Mouse (Mus musculus) neural tube, embryonic 13.5 days (tissue): Measurements from ENCODE around the gene Med21. TPM values are rescaled to one million over a fixed set of nuclear protein-coding genes. Genes with fewer than 3 reads are reported as not detected.

Experiments
- ATAC-seq: fragments of 200-750 bp; cut with Nextera tagmentation; 2 replicates; pipeline ENCODE4 v1.8.0; 2017; ENCODE audit warnings: low read depth, mild to moderate bottlenecking, moderate TSS enrichment, moderate library complexity
- H3K27ac ChIP-seq: fragments of 300-500 bp; sonication (generic); replicated peaks from 2 replicates; pipeline ENCODE4 v1.5.1; 2015; ENCODE audit warnings: moderate library complexity, mild to moderate bottlenecking, inconsistent platforms
- H3K27me3 ChIP-seq: fragments of 300-500 bp; sonication (generic); 2 replicates; pipeline ENCODE4 v1.6.1; 2015; ENCODE audit warnings: mild to moderate bottlenecking, inconsistent platforms
- H3K36me3 ChIP-seq: fragments of 300-500 bp; sonication (generic); 2 replicates; pipeline ENCODE4 v1.6.1; 2015; ENCODE audit warnings: mild to moderate bottlenecking, inconsistent platforms
- H3K4me1 ChIP-seq: fragments of 300-500 bp; sonication (generic); replicated peaks from 2 replicates; pipeline ENCODE4 v1.6.1; 2015; ENCODE audit warnings: inconsistent platforms
- H3K4me2 ChIP-seq: fragments of 300-500 bp; sonication (generic); 2 replicates; pipeline ENCODE4 v1.6.1; 2015; ENCODE audit warnings: inconsistent platforms, mild to moderate bottlenecking, moderate library complexity
- H3K4me3 ChIP-seq: fragments of 300-500 bp; sonication (generic); 2 replicates; pipeline ENCODE4 v1.5.1; 2015; ENCODE audit warnings: mild to moderate bottlenecking, inconsistent platforms
- H3K9ac ChIP-seq: fragments of 300-500 bp; sonication (generic); 2 replicates; pipeline ENCODE4 v1.6.1; 2015; ENCODE audit warnings: moderate library complexity, mild to moderate bottlenecking, inconsistent platforms
- H3K9me3 ChIP-seq: fragments of 300-500 bp; sonication (generic); 2 replicates; pipeline ENCODE4 v1.6.1; 2016; ENCODE audit warnings: inconsistent platforms
- WGBS: fragments of 180-500 bp; shearing (Covaris S2); methylation state at CpG from one replicate; pipeline ENCODE4 v1.1.7; 2015; 5-methylcytosine and 5-hydroxymethylcytosine counted together
- polyA plus RNA-seq: library from polyadenylated mRNA; unstranded; fragments of >200 nt; fragmentation: Nextera tagmentation; extraction: Ambion mirVana; gene quantifications from 2 replicates; pipeline ENCODE4 v1.2.1, GENCODE M21; 2015

Gene Med21
- polyA plus RNA-seq, 1 experiment from 2014 or later = 139 TPM

- ATAC-seq = no peak
- no peak overlapping the region for H3K4me2 ChIP-seq
- WGBS = 77% methylated on average over 5 of the region's 5 CpGs
Measured at GRCm38 (mm10) chr6:146672106-146672505, 29.8 kb downstream of the Med21 start.

GRCm38 (mm10) chr6:146673696-146674095 lies 31.3 kb downstream of the Med21 start:
- Histone ChIP-seq H3K4me2 (no peak overlapping the region), H3K27me3 (no peaks in the 10 kb centered on the region), H3K9me3 (no peaks in the 10 kb centered on the region), H3K4me3 (no peak overlapping the region), H3K36me3 (no peaks in the 10 kb centered on the region), H3K27ac (no peak overlapping the region), H3K4me1 (no peaks in the 10 kb centered on the region), H3K9ac (no peak overlapping the region)
- WGBS = 76% methylated on average over 4 of the region's 4 CpGs
- no peak for ATAC-seq

More at GRCm38 (mm10) chr6:146672106-146672505, 29.8 kb downstream of the Med21 start:
- no peaks in the 10 kb centered on the region for H3K27me3 ChIP-seq
- H3K9ac ChIP-seq = no peak overlapping the region
- H3K27ac ChIP-seq = no peak overlapping the region
- H3K4me1 ChIP-seq = no peaks in the 10 kb centered on the region
- H3K9me3 ChIP-seq = no peaks in the 10 kb centered on the region
- H3K36me3 ChIP-seq = no peaks in the 10 kb centered on the region
- H3K4me3 ChIP-seq = no peak overlapping the region

GRCm38 (mm10) chr6:146674420-146674819 lies 32.1 kb downstream of the Med21 start:
- H3K9ac ChIP-seq = no peak overlapping the region
- H3K4me2 ChIP-seq = no peak overlapping the region
- no peaks in the 10 kb centered on the region for H3K4me1 ChIP-seq
- H3K36me3 ChIP-seq = no peaks in the 10 kb centered on the region
- no peaks in the 10 kb centered on the region for H3K9me3 ChIP-seq
- H3K27me3 ChIP-seq = no peaks in the 10 kb centered on the region
- 83% methylated on average over 8 of the region's 8 CpGs for WGBS
- no peak overlapping the region for H3K27ac ChIP-seq
- H3K4me3 ChIP-seq = no peak overlapping the region
- no peak for ATAC-seq

GRCm38 (mm10) chr6:146674881-146675536 lies 32.7 kb downstream of the Med21 start:
- H3K4me1 ChIP-seq = no peaks in the 10 kb centered on the region
- H3K9me3 ChIP-seq = no peaks in the 10 kb centered on the region
- H3K4me2 ChIP-seq = no peak overlapping the region
- ATAC-seq = no peak
- WGBS = 81% methylated on average over 4 of the region's 4 CpGs
- H3K9ac ChIP-seq = no peak overlapping the region
- H3K4me3 ChIP-seq = no peak overlapping the region
- no peaks in the 10 kb centered on the region for H3K36me3 ChIP-seq
- H3K27ac ChIP-seq = no peak overlapping the region
- no peaks in the 10 kb centered on the region for H3K27me3 ChIP-seq

- Histone ChIP-seq H3K27me3 (no peaks in the 10 kb centered on the region), H3K4me1 (no peaks in the 10 kb centered on the region), H3K27ac (no peak overlapping the region), H3K9me3 (0 out of 2 replicates have a peak, but pooled peaks cover 5% of the 10 kb centered on the region), H3K4me2 (no peak overlapping the region), H3K36me3 (no peaks in the 10 kb centered on the region), H3K4me3 (no peak overlapping the region), H3K9ac (no peak overlapping the region)
- ATAC-seq = no peak
- 84% methylated on average over 10 of the region's 10 CpGs for WGBS
Measured at GRCm38 (mm10) chr6:146676904-146677303, 34.6 kb downstream of the Med21 start.

GRCm38 (mm10) chr6:146678136-146679070 lies 36.1 kb downstream of the Med21 start:
- no peak for ATAC-seq
- 0 out of 2 replicates have a peak, but pooled peaks cover 5% of the 10 kb centered on the region for H3K9me3 ChIP-seq
- no peak overlapping the region for H3K4me3 ChIP-seq
- H3K9ac ChIP-seq = no peak overlapping the region
- H3K27ac ChIP-seq = no peak overlapping the region
- H3K4me2 ChIP-seq = no peak overlapping the region
- WGBS = 83% methylated on average over 10 of the region's 10 CpGs
- no peaks in the 10 kb centered on the region for H3K27me3 ChIP-seq
- no peaks in the 10 kb centered on the region for H3K36me3 ChIP-seq
- H3K4me1 ChIP-seq = no peaks in the 10 kb centered on the region

GRCm38 (mm10) chr6:146683881-146684280 lies 41.5 kb downstream of the Med21 start:
- Histone ChIP-seq H3K4me2 (no peak overlapping the region), H3K9ac (no peak overlapping the region)

GRCm38 (mm10) chr6:146685781-146686308 lies 43.5 kb downstream of the Med21 start:
- Histone ChIP-seq H3K27me3 (no peaks in the 10 kb centered on the region), H3K36me3 (no peaks in the 10 kb centered on the region), H3K4me1 (no peaks in the 10 kb centered on the region), H3K4me2 (no peak overlapping the region), H3K9me3 (0 out of 2 replicates have a peak, but pooled peaks cover 1% of the 10 kb centered on the region), H3K27ac (no peak overlapping the region), H3K9ac (no peak overlapping the region), H3K4me3 (no peak overlapping the region)
- ATAC-seq = no peak
- 86% methylated on average over 17 of the region's 17 CpGs for WGBS

More at GRCm38 (mm10) chr6:146683881-146684280, 41.5 kb downstream of the Med21 start:
- WGBS = 85% methylated on average over 4 of the region's 4 CpGs
- ATAC-seq = no peak
- no peaks in the 10 kb centered on the region for H3K36me3 ChIP-seq
- H3K27ac ChIP-seq = no peak overlapping the region
- no peaks in the 10 kb centered on the region for H3K4me1 ChIP-seq
- no peak overlapping the region for H3K4me3 ChIP-seq
- H3K27me3 ChIP-seq = no peaks in the 10 kb centered on the region
- H3K9me3 ChIP-seq = 0 out of 2 replicates have a peak, but pooled peaks cover 5% of the 10 kb centered on the region

GRCm38 (mm10) chr6:146686463-146687196 lies 44.3 kb downstream of the Med21 start:
- no peak overlapping the region for H3K4me2 ChIP-seq
- no peaks in the 10 kb centered on the region for H3K27me3 ChIP-seq
- 84% methylated on average over 5 of the region's 5 CpGs for WGBS
- no peak for ATAC-seq
- no peaks in the 10 kb centered on the region for H3K9me3 ChIP-seq
- no peaks in the 10 kb centered on the region for H3K4me1 ChIP-seq
- no peak overlapping the region for H3K27ac ChIP-seq
- H3K4me3 ChIP-seq = no peak overlapping the region
- no peaks in the 10 kb centered on the region for H3K36me3 ChIP-seq
- no peak overlapping the region for H3K9ac ChIP-seq

GRCm38 (mm10) chr6:146688010-146688409 lies 45.7 kb downstream of the Med21 start:
- no peak overlapping the region for H3K4me3 ChIP-seq
- no peak overlapping the region for H3K27ac ChIP-seq
- H3K9me3 ChIP-seq = no peaks in the 10 kb centered on the region
- 83% methylated on average over 7 of the region's 7 CpGs for WGBS
- no peak overlapping the region for H3K4me2 ChIP-seq
- no peak overlapping the region for H3K9ac ChIP-seq
- H3K27me3 ChIP-seq = no peaks in the 10 kb centered on the region
- no peaks in the 10 kb centered on the region for H3K36me3 ChIP-seq
- no peaks in the 10 kb centered on the region for H3K4me1 ChIP-seq
- no peak for ATAC-seq

- 82% methylated on average over 5 of the region's 5 CpGs for WGBS
- Histone ChIP-seq H3K27ac (no peak overlapping the region), H3K9ac (no peak overlapping the region), H3K27me3 (no peaks in the 10 kb centered on the region), H3K4me1 (no peaks in the 10 kb centered on the region), H3K4me3 (no peak overlapping the region), H3K36me3 (no peaks in the 10 kb centered on the region), H3K4me2 (no peak overlapping the region), H3K9me3 (no peaks in the 10 kb centered on the region)
- no peak for ATAC-seq
Measured at GRCm38 (mm10) chr6:146688861-146689260, 46.5 kb downstream of the Med21 start.
